ENCODE assay signal across 27 mouse cellular contexts in genomic region chr3:37703066-37703465, GRCm38 (mm10). TPM values are rescaled to one million over a fixed set of nuclear protein-coding genes. Genes with fewer than 3 reads are reported as not detected.
A peak's percentile ranks its signal among the peaks of the same experiment; 100 is the strongest.
DNase-seq lines count a peak whose midpoint lies in the region; ATAC-seq and TF ChIP-seq lines count a peak whose summit lies in the region.
"Had no signal": no experiment of that assay in that cellular context is flagged by ENCODE, and none has a peak within 500 bp of the region (broad histone marks: within the 10 kb centered on the region; RNA-seq: fewer than 3 reads in every experiment).

No protein-coding gene starts in this region.

- no peak overlapping the region for H3K4me3 ChIP-seq in layer of hippocampus, adult 2 months
- H3K4me3 ChIP-seq in cerebellum, adult 2 months (replicated peaks; ENCODE audit: insufficient read depth, low read depth, low read length), result no peak overlapping the region
- H3K4me3 ChIP-seq: embryonic facial prominence, embryonic 13.5 days; embryonic facial prominence, embryonic 15.5 days; erythroblast, embryonic 14.5 days; forebrain, embryonic 10.5 days; forebrain, embryonic 12.5 days had no signal

- H3K27ac ChIP-seq in layer of hippocampus, adult 2 months, result no peak overlapping the region
- H3K27ac ChIP-seq in cerebellum, adult 2 months (ENCODE audit: insufficient read depth, low read length), result no peak overlapping the region
- H3K27ac ChIP-seq: embryonic facial prominence, embryonic 13.5 days; embryonic facial prominence, embryonic 15.5 days; forebrain, embryonic 10.5 days; forebrain, embryonic 12.5 days had no signal

- WGBS in cerebellum, adult 2 months, result 93% methylated on average over 6 of the region's 6 CpGs

- TF ChIP-seq POLR2A in cerebellum, adult 2 months (IDR thresholded peaks at IDR 0.05; ENCODE audit: borderline replicate concordance, insufficient read depth, low read length), result no peak

- peak; percentile 50 for DNase-seq in heart, adult 11 months
- no peak for DNase-seq in heart, adult 8-10 months (ENCODE audit: low spot score)
- DNase-seq in CD4-positive, CD25-positive, alpha-beta regulatory T cell, adult 2 months (ENCODE audit: low read depth, low spot score), result peak; percentile 18
- DNase-seq in ES-CJ7 (ENCODE audit: low read depth, low spot score), result peak; percentile 8
- DNase-seq in layer of hippocampus, adult 2 months (ENCODE audit: low spot score in 2 of 2), result no peak
- no peak for DNase-seq in cerebellum, adult 2 months
- DNase-seq: adrenal gland, adult 8-10 months; adrenal gland, postnatal 14 days; adrenal gland, postnatal 36 days; B cell, adult 2 months; cerebellum, adult 11-12 months; cerebellum, adult 8-10 months; cerebellum, adult 9-11 months; cerebellum, postnatal 14 days; cerebellum, postnatal 36 days; embryo, embryonic 11 days had no signal

- ATAC-seq in activated CD4-positive, CD25-positive, alpha-beta regulatory T cell, adult 4 months, result peak; percentile 71
- ATAC-seq in monocyte, adult 5-6 weeks (replicated peaks; ENCODE audit: insufficient number of reproducible peaks, low FRiP score, low TSS enrichment, poor library complexity, severe bottlenecking), result no peak
- ATAC-seq: forebrain, embryonic 14.5 days; forebrain, embryonic 16.5 days; Patski had no signal

- H3K4me1 ChIP-seq in cerebellum, adult 2 months (ENCODE audit: control insufficient read depth, insufficient read depth, low read length), result peaks cover 5% of the 10 kb centered on the region; the same call in 1 of the 2 replicates
- H3K4me1 ChIP-seq: forebrain, embryonic 12.5 days had no signal

- TF ChIP-seq CTCF in layer of hippocampus, adult 2 months (conservative IDR thresholded peaks at IDR 0.05), result no peak
- no peak for TF ChIP-seq CTCF in cerebellum, adult 2 months (IDR thresholded peaks at IDR 0.05; ENCODE audit: borderline replicate concordance, insufficient read depth, low read depth, low read length)

- no peaks in the 10 kb centered on the region for H3K27me3 ChIP-seq in cerebellum, adult 2 months (ENCODE audit: control insufficient read depth, insufficient read depth, low read length)
- H3K27me3 ChIP-seq: CH12.LX; embryonic facial prominence, embryonic 13.5 days; embryonic facial prominence, embryonic 15.5 days; forebrain, embryonic 12.5 days; Patski had no signal

RNA-seq across cellular contexts. Expression of gene Gm5148, which starts 21.2 kb away (rescaled TPM):
- not detected for total RNA-seq in heart, adult 8-10 months (2022)
- polyA plus RNA-seq in activated CD4-positive, CD25-positive, alpha-beta regulatory T cell, adult 4 months (2017; shearing (Covaris generic)), result 1 to 10 TPM; 1.5 to 1.6 TPM
- total RNA-seq in layer of hippocampus, adult 2 months (2021), result 1 to 10 TPM; 5.1 to 5.9 TPM
- 17.5 and 18.4 TPM in 2 replicates for polyA plus RNA-seq in cerebellum, adult 2 months (2012; rRNA removed)
- total RNA-seq in monocyte, adult 5-6 weeks (2017), result 24.7 to 61.8 TPM (median 41.2 TPM) in 3 replicates
- total RNA-seq: adrenal gland, postnatal 14 days had no signal

Comparison
In these comparisons a context has a peak if more than half of its experiments do, and no peak if none do; other contexts are left out.
1. DNase-seq: peak in heart, adult 11 months (single experiment), CD4-positive, CD25-positive, alpha-beta regulatory T cell, adult 2 months (single experiment) and ES-CJ7 (single experiment); none in heart, adult 8-10 months (single experiment), layer of hippocampus, adult 2 months (0 of 2) and cerebellum, adult 2 months (0 of 2).
2. RNA of gene Gm5148, which starts 21.2 kb away (total RNA-seq): 24.7 to 61.8 TPM in monocyte, adult 5-6 weeks and 5.1 to 5.9 TPM in layer of hippocampus, adult 2 months; not detected in heart, adult 8-10 months; every median in the first group is over 4 times any median in the second.